Mouse (Mus musculus): ENCODE measurements around the gene Ppa2.

The Ppa2 gene

DNA sequence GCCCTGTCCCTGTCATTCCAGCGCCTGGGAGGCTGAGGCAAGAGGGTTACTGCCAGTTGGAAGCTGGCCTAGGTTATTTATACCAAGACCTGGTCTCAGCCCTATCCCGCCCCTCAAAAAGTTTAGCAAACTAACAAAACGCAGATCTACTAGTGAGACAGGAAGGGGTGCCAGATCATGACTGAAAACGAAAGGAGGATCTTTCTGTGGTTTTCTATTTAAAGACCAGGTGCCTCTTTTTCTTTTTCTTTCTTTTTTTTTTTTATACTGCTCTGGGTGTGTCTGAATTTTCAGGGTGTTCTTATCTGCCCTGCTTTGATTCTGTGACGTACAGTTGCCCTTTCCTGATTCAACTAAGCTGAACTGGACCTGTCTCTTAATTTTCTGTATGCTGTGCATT, 22.4 kb downstream of the Ppa2 start:
- DNase-seq: no peak

- DNase-seq: no peak
These were observed 23.6 kb downstream of the Ppa2 start for GRCm38 (mm10) chr3:133333267-133334170.

DNA sequence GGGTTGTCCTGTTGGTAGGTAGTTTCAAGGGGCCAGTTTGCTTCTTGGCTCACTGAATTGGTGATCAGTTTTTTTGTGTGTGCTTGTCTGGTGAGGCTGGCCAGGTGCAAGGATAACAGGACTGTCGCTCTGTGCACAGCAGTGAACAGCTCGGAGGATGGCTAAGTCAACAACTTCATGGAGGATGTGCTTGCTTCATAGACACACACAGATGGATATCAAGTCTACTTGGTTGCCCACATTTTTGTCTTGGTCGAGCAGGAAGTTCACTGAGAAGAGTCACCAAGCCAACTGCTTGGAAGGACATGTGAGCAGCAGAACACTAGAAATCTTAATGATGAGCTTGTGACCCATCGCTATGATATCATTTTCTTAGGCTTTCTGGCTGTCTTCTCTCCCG, 24.8 kb downstream of the Ppa2 start:
- DNase-seq: no peak

- DNase-seq: no peak
These were observed 25.3 kb downstream of the Ppa2 start for GRCm38 (mm10) chr3:133335166-133335565.

DNA sequence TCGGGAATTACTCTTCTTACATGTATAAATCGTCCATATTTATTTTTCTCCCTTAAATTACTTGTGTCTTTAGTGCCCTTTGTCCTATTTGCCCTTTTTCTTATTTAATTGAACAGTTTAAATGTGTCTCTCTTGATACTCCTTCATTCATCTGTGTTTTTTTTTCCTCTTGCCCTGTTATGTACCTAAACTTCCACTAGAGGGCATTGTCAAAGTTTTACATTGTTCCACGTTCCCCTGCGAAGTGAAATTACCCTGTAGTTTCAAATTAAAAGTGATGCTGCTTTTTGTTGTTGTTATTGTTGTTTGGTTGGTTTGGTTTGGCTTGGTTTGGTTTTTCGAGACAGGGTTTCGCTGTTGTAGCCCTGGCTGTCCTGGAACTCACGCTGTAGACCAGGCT, 26.5 kb downstream of the Ppa2 start:
- DNase-seq: no peak

GRCm38 (mm10) chr3:133338851-133339356, 29.0 kb downstream of the Ppa2 start:
- peak; percentile 31 for DNase-seq

DNA sequence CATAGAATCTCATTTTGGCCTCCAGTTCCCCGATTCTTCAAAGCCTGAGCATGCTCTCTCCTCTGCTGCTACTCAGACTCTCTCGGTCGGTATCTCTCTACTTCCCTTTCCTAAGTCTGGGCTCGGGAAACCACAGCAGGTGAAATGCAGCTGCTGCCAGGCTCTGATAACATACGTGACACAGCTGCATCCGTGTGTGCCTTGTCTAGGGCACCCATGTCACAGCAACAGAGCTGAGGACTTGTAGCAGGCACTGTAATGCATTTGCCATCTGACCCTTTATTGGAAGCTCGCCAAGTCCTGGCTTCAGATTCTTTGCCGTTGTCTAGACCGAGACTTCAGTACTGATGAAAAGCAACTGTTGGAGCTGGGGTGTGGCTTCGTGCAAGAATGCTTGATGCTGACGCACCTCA, 29.5 kb downstream of the Ppa2 start:
- DNase-seq: peak; percentile 21

DNA sequence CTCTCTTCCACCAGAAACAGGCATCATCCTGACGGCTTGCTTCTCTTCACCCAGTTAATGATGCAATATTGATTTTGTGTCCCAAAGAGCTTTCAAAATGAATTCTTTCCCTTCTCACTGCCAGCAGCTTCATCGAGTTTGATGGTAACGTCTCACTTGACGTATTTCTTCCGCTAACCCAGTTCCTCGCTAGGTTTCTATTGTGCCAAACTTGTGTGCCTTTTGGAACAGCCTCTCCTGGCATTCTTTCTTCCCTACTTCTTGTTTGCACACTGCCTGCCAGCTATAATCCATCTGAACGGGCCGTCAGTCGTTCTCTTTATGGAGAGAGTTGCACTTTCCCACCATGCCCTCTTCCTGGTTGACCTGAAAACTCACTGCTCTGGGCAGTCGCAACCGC, 31.2 kb downstream of the Ppa2 start:
- no peak for DNase-seq

- DNase-seq: no peak
These were observed 37.6 kb downstream of the Ppa2 start for GRCm38 (mm10) chr3:133347535-133347934.

DNA sequence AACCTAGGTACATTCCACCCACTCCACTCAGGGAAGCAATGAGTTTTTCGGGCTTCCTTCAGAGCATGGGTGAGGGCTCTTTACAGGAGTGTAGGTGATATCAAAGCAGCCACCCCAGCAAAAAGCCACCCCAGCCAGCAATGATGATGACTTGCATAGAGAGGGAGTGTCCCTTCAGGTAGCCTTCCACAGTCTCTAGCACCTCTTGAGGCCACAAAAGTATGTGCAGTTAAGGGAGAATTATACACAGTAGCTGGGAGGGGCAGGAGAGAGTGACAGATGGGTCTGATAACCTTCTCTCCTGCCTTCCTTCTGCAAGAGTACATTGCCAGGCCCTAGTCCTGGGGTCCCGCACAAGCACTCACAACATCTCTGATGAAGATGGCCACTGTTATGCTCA, 38.9 kb downstream of the Ppa2 start:
- DNase-seq: no peak

GRCm38 (mm10) chr3:133357426-133357974, 47.6 kb downstream of the Ppa2 start:
- DNase-seq: no peak

DNA sequence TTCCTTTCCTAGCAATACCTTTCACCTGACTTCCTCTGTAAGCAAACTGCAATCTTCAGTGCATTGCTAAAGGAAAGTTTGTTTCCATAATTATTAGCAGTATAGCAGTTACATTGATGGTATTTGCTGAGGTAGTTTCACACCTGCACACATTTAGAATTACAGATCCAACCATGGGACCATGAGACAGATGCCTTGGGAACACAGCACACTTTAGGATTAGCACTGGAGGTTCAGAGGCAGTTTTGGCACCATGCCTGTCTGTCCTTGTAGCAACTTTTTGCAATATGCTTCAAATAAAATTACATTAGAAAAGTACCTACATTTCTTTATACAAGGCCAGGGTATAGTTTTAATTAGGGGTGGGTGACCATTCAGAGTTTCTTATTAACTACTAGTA, 48.1 kb downstream of the Ppa2 start:
- no peak for DNase-seq

GRCm38 (mm10) chr3:133361406-133361805, 51.5 kb downstream of the Ppa2 start:
- DNase-seq: no peak

DNA sequence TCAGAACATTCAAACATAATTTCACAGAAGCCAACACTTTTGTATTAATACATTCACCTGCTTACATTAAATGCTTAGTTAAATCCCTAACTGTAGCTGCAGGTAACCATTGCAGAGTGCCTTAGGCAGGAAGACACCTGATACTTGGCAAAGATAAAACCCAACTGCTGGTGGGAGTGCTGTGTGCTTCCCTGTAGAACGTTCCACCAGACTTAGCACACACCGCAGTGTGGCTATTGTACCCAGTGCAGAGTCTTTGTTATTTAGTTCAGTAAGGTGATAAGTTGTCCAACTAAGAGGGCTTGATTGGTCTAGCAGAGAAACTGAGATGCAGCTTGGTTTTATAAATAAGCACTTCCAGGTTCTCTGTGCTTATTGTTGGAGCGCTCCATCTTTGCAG, 54.2 kb downstream of the Ppa2 start:
- DNase-seq: no peak

- DNase-seq: no peak
These were observed 56.2 kb downstream of the Ppa2 start for GRCm38 (mm10) chr3:133366096-133366495.

- DNase-seq: no peak
These were observed 68.3 kb downstream of the Ppa2 start for GRCm38 (mm10) chr3:133378174-133378573.

DNA sequence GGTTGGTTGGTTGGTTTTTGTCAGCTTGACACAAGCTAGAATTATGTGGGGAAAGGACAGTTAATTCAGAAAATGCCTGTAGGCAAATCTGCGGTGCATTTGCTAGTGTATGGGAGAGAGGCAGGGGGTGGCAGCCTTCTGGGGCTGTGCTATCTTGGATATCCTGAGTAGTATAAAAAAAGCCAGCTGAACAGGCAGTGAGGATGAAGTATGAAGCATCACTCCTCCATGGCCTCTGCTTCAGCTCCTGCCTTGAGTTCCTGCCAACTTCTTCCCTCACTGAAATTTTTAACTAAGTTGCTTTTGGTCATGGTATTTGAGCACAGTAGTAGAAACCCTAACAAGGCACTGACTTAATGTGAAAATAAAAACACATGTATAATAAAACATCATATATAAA, 70.1 kb downstream of the Ppa2 start:
- DNase-seq: no peak

- no peak for DNase-seq
These were observed 71.6 kb downstream of the Ppa2 start for GRCm38 (mm10) chr3:133381519-133381918.

DNA sequence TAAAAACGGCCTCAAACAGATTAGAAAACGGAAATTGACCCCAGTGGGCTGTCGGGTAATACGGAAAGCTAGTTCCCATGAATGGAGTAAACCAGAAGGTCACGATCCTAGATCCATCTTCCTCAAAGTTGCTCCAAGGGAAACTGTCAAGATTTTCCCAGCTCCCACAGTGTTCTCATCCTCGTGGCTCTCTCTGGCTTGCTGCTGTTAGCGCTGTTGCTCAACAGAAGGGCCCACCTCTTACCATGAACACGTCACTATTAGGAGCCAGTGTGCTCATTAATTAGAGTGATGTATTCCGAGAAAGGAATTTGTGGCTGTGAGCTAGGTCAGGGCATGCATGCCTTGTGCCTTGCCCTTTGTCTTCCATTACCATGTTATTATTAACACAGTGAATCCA, 72.2 kb downstream of the Ppa2 start:
- DNase-seq: no peak

GRCm38 (mm10) chr3:133384164-133384708, 74.3 kb downstream of the Ppa2 start:
- DNase-seq: no peak

GRCm38 (mm10) chr3:133387283-133387682, 77.4 kb downstream of the Ppa2 start:
- DNase-seq: no peak

- DNase-seq: no peak
These were observed 80.0 kb downstream of the Ppa2 start for GRCm38 (mm10) chr3:133389803-133390387.

DNA sequence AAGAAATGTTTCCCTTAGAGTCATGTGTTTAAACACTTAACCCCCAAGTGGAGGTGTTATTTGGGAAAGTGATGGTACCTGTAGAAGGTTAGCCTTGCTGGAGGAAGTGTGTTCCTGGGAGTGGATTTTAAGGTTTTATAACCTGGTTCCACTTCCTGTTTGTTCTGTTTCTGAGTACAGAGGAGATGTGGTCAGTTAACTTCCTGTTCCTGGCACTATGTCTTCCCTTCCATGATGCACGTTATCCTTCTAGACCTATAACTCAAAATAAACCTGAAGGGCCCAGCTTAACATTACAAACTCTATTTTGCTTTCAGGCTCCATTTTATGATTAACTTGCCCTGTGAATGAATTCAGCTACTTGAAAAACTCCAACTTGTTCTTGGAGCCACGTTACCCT, 84.6 kb downstream of the Ppa2 start:
- DNase-seq: no peak

GRCm38 (mm10) chr3:133403849-133404248, 93.9 kb downstream of the Ppa2 start:
- no peak for DNase-seq

Data from cerebellum, adult 9-10 months (tissue).